Mouse (Mus musculus) lung, postnatal 0 days (tissue): ENCODE measurements around the gene Slc46a3. TPM values are rescaled to one million over a fixed set of nuclear protein-coding genes. Genes with fewer than 3 reads are reported as not detected.

Experiments used
- ATAC-seq: fragments of 200-750 bp; cut with Nextera tagmentation; 2 replicates; pipeline ENCODE4 v1.8.0; 2017; ENCODE audit warnings: moderate library complexity
- DNase-seq: peaks from one replicate; pipeline ENCODE4 v3.0.0-alpha.2; 2016; ENCODE audit warnings: low spot score
- H3K27ac ChIP-seq: fragments of 300-500 bp; sonication (generic); 2 replicates; pipeline ENCODE4 v1.5.1; 2014; ENCODE audit warnings: antibody characterized with exemption, mild to moderate bottlenecking, low read length, mixed read lengths
- H3K27me3 ChIP-seq: fragments of 300-500 bp; sonication (generic); replicated peaks from 2 replicates; pipeline ENCODE4 v1.6.1; 2014; ENCODE audit warnings: low read length, mixed read lengths; ENCODE audit not compliant: insufficient read depth
- H3K36me3 ChIP-seq: fragments of 300-500 bp; sonication (generic); 2 replicates; pipeline ENCODE4 v1.6.1; 2014; ENCODE audit warnings: low read length, mixed read lengths; ENCODE audit not compliant: insufficient read depth
- H3K4me1 ChIP-seq: fragments of 300-500 bp; sonication (generic); 2 replicates; pipeline ENCODE4 v1.6.1; 2014; ENCODE audit warnings: antibody characterized with exemption, low read depth, low read length, mixed read lengths; ENCODE audit not compliant: insufficient read depth
- H3K4me2 ChIP-seq: fragments of 300-500 bp; sonication (generic); replicated peaks from 2 replicates; pipeline ENCODE4 v1.6.1; 2014; ENCODE audit warnings: low read depth, mild to moderate bottlenecking, low read length, moderate library complexity, mixed read lengths
- H3K4me3 ChIP-seq: fragments of 300-500 bp; sonication (generic); 2 replicates; pipeline ENCODE4 v1.5.1; 2014; ENCODE audit warnings: low read depth, low read length
- H3K9ac ChIP-seq: fragments of 300-500 bp; sonication (generic); replicated peaks from 2 replicates; pipeline ENCODE4 v1.6.1; 2014; ENCODE audit warnings: low read depth, mild to moderate bottlenecking
- H3K9me3 ChIP-seq: fragments of 300-500 bp; sonication (generic); 2 replicates; pipeline ENCODE4 v1.6.1; 2016; ENCODE audit warnings: low read length, mixed read lengths
- CTCF ChIP-seq: IDR thresholded peaks from 2 replicates; pipeline ENCODE4 v1.5.1; 2016; ENCODE audit warnings: antibody characterized with exemption, mild to moderate bottlenecking
- EP300 ChIP-seq: IDR thresholded peaks from 2 replicates; pipeline ENCODE4 v1.6.1; 2016; ENCODE audit warnings: antibody characterized with exemption, mild to moderate bottlenecking, control low read depth
- WGBS: fragments of 180-500 bp; shearing (Covaris S2); extraction: QIAGEN DNeasy Blood & Tissue Kit; methylation state at CpG from one replicate; pipeline ENCODE4 v1.1.7; 2014; 5-methylcytosine and 5-hydroxymethylcytosine counted together
- polyA plus RNA-seq: library from polyadenylated mRNA; unstranded; fragments of >200 nt; fragmentation: Nextera tagmentation; extraction: Ambion mirVana; gene quantifications from 2 replicates; pipeline ENCODE4 v1.2.1, GENCODE M21; 2015

The Slc46a3 gene
- polyA plus RNA-seq, 1 experiment from 2014 or later, result 9.4 TPM

DNA sequence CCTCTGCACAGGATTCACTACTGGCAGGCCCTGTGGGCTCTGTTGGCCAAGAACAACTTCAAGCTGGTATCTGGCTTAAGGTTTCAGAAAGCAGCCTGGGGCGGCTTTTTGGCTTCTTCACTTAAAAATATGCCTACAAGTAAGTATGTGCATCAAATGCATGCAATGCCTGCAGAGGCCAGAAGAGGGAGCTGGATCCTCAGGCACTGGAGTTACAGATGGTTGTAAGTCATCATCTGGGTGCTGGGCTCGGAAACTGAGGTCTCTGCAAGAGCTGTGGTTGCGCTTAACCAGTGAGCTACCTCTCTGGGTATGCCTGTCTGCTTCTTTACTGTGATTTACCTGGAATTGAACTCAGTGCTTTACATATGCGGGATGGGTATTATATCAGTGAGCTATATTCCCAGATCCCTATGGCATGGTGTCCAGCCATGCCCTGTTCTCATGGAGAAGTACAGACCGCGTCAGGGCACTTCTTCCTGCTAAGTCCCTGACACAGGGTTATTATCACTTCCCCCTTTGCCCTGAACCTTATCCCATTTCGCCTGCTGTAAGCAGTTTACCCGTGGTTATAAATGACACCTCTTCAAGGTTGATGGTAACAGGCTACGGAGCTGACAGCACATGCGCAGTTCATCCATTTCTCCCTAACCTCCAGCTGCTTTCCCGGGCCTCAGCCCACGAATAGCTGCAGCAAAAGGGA lies 16.3 kb upstream of the Slc46a3 start:
- WGBS, result 70% methylated on average over 12 of the region's 12 CpGs

DNA sequence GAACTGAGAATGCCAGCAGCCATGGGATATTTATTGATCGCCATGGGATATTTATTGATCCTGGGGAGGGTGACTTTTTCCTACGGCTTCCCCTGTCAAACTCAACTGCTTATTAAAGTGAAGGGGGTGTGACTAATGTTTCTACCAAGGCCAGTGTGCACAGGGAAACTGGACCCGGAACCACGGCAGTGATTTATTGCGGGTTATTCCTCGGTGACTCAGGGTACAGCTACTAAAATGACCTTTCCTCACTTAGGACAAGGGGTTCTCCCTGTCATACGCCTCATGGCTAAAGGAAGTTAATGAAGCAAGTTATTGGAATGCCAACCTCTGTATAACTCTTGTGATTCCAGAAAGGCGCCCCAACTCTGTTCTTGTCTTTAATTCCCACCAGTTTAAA lies 13.2 kb upstream of the Slc46a3 start:
- Histone ChIP-seq H3K9me3 (no peaks in the 10 kb centered on the region), H3K4me2 (no peak overlapping the region), H3K4me1 (no peaks in the 10 kb centered on the region), H3K4me3 (no peak overlapping the region), H3K9ac (no peak overlapping the region), H3K36me3 (no peaks in the 10 kb centered on the region), H3K27me3 (no peaks in the 10 kb centered on the region), H3K27ac (no peak overlapping the region)
- WGBS, result 87% methylated on average over 8 of the region's 8 CpGs
- ATAC-seq (no peak), DNase-seq (no peak)
- TF ChIP-seq EP300 (no peak), CTCF (no peak)

More for the DNA sequence above, 16.3 kb upstream of the Slc46a3 start:
- no peak overlapping the region for H3K4me3 ChIP-seq
- no peak for DNase-seq
- no peak for ATAC-seq
- H3K27ac ChIP-seq, result no peak overlapping the region
- H3K4me1 ChIP-seq, result 0 out of 2 replicates have a peak, but pooled peaks cover 5% of the 10 kb centered on the region
- no peak overlapping the region for H3K4me2 ChIP-seq
- H3K27me3 ChIP-seq, result no peaks in the 10 kb centered on the region
- TF ChIP-seq EP300 (no peak), CTCF (peak; percentile 50)
- no peaks in the 10 kb centered on the region for H3K9me3 ChIP-seq
- no peak overlapping the region for H3K9ac ChIP-seq
- H3K36me3 ChIP-seq, result no peaks in the 10 kb centered on the region

DNA sequence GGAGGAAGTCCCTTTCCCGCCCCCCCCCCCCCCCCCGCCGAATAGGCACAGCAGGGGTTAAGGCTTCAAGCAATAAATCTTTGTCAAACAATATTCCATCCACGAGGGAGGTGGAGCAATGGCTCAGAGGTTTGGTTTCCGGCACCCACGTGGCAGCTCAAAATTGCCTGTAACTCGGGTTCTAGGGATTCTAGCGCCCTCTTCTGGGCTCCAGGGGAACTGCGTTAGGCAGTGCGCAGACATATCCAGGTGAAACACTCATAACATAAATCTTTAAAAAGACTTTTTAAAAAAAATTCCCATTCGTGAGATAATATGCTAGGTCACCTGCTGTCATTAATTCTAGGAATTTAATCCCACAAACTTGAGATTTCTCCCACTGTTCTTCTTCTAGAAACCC lies 12.5 kb upstream of the Slc46a3 start:
- H3K9ac ChIP-seq, result no peak overlapping the region

DNA sequence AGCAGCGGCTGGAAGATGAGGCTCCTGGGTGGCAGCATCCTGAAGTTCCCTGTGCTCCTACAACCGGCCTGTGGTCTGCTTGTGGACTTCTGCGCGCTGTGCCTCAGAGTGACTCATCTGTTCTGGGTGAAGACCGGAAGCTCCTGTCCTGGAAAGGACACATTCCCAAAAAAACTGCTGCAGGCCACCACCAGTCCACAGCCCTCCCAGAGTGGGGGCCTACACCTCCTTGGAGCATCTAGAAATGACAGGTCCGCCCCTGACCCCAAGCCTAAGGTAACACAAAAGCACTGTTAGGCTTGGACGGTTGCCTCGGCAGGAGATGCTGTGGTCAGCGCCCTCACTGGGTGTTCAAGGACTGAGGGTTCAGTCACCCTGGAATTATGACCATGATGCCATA lies 8.6 kb upstream of the Slc46a3 start:
- no peak overlapping the region for H3K4me2 ChIP-seq
- no peaks in the 10 kb centered on the region for H3K4me1 ChIP-seq
- no peak for TF ChIP-seq CTCF
- no peak for TF ChIP-seq EP300
- no peak overlapping the region for H3K27ac ChIP-seq
- no peaks in the 10 kb centered on the region for H3K9me3 ChIP-seq
- no peaks in the 10 kb centered on the region for H3K36me3 ChIP-seq
- H3K4me3 ChIP-seq, result no peak overlapping the region
- H3K9ac ChIP-seq, result no peak overlapping the region
- ATAC-seq (no peak), DNase-seq (no peak)
- WGBS, result 82% methylated on average over 9 of the region's 9 CpGs
- H3K27me3 ChIP-seq, result no peaks in the 10 kb centered on the region

More for the DNA sequence above, 12.5 kb upstream of the Slc46a3 start:
- Histone ChIP-seq H3K36me3 (no peaks in the 10 kb centered on the region), H3K27ac (no peak overlapping the region), H3K27me3 (no peaks in the 10 kb centered on the region), H3K4me3 (no peak overlapping the region), H3K4me1 (no peaks in the 10 kb centered on the region), H3K9me3 (no peaks in the 10 kb centered on the region), H3K4me2 (no peak overlapping the region)
- peak; percentile 30 for TF ChIP-seq CTCF
- no peak for TF ChIP-seq EP300
- 48% methylated on average over 8 of the region's 11 CpGs for WGBS
- ATAC-seq (no peak), DNase-seq (no peak)

DNA sequence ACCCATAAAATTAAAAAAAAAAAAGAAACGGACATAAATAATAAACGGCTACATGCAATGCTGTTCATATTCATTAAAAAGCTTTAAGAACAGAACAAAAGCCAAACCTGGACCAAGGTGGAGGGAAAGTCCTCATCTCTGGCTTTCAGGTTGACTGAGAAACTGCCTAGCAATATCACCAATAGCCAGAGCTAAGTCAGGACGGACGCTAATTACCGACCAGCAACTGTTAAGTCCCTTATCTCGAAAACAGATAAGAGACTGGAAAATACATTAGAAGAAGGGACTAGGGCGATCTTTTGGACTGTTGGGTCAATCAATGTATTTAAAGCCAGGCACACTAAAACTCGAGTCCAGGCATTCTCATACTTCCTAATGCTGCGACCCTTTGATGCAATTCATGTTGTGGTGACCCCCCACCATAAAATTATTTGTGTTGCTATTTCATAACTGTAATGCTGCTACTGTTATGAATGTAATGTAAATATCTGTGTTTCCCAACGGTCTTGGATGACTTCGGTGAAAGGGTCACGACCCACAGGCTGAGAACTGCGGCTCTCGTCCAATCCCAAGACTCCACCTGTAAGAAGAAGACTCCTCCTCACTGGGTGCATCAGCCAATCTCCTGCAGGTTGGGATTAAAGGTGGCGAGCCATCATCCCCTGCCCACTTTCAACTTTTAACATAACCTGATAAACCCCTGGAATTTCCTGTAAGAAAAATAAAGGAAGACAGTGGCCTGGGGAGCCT lies 7.6 kb upstream of the Slc46a3 start:
- H3K4me1 ChIP-seq, result no peaks in the 10 kb centered on the region
- 68% methylated on average over 15 of the region's 15 CpGs for WGBS
- TF ChIP-seq CTCF (no peak), EP300 (no peak)
- no peak overlapping the region for H3K4me2 ChIP-seq
- no peak overlapping the region for H3K4me3 ChIP-seq
- DNase-seq, result no peak
- ATAC-seq, result no peak
- H3K9me3 ChIP-seq, result no peaks in the 10 kb centered on the region
- H3K27me3 ChIP-seq, result no peaks in the 10 kb centered on the region
- no peak overlapping the region for H3K9ac ChIP-seq
- H3K36me3 ChIP-seq, result no peaks in the 10 kb centered on the region
- H3K27ac ChIP-seq, result no peak overlapping the region

DNA sequence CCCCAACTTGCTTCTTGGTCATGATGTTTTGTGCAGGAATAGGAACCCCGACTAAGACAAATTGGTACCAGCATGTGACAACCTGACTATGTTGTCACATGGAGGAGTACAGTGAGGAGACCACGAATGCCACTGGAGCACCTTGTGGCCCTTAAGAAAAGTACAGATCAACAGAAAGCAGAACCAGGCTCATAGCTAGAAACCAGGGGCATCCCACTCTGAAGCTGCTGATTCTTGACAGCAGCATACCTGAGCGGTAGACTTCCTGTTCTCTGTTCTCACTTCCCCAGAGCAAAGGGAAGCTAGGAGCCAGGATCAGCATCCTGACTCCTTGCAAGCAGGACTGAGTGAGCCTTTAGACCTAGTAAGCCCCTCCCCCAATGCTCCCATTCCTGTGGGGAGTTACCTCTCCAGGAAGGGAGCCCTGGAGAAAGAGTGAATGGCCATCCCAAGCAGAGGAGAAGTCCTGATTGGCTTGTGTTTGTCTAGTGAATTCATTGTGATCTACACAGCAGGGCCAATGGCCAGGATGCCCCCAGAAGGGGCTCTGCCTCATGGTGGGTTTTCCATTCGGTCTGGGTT lies 4.4 kb upstream of the Slc46a3 start:
- H3K4me2 ChIP-seq, result no peak overlapping the region
- H3K9ac ChIP-seq, result no peak overlapping the region
- TF ChIP-seq EP300, result no peak
- no peak for TF ChIP-seq CTCF
- no peak overlapping the region for H3K27ac ChIP-seq
- no peak overlapping the region for H3K4me3 ChIP-seq
- ATAC-seq, result no peak
- no peaks in the 10 kb centered on the region for H3K27me3 ChIP-seq
- DNase-seq, result no peak
- H3K9me3 ChIP-seq, result no peaks in the 10 kb centered on the region
- H3K4me1 ChIP-seq, result peaks cover 7% of the 10 kb centered on the region; the same call in 1 of the 2 replicates
- no peaks in the 10 kb centered on the region for H3K36me3 ChIP-seq
- whole genome bisulfite sequencing, result 62% methylated on average over 4 of the region's 4 CpGs
